Mouse (Mus musculus) liver, embryonic 15.5 days (tissue): ENCODE data around the gene Sec11a. TPM values are rescaled to one million over a fixed set of nuclear protein-coding genes. Genes with fewer than 3 reads are reported as not detected.
"Not testable (repeated sequence)": the region's sequence is repeated elsewhere in the genome, so short reads cannot be mapped to it uniquely, and the experiment has no call there.

Experiments used
- ATAC-seq: fragments of 200-750 bp; cut with Nextera tagmentation; 2 replicates; pipeline ENCODE4 v1.8.0; 2017; ENCODE audit warnings: moderate number of reproducible peaks, mild to moderate bottlenecking, moderate library complexity; ENCODE audit not compliant: insufficient read depth
- H3K27ac ChIP-seq: fragments of 300-500 bp; sonication (generic); replicated peaks from 2 replicates; pipeline ENCODE4 v1.5.1; 2015; ENCODE audit warnings: mild to moderate bottlenecking, inconsistent platforms
- H3K27me3 ChIP-seq: fragments of 300-500 bp; sonication (generic); 2 replicates; pipeline ENCODE4 v1.6.1; 2015; ENCODE audit warnings: mild to moderate bottlenecking, inconsistent platforms
- H3K36me3 ChIP-seq: fragments of 300-500 bp; sonication (generic); replicated peaks from 2 replicates; pipeline ENCODE4 v1.6.1; 2015; ENCODE audit warnings: moderate library complexity, mild to moderate bottlenecking, inconsistent platforms
- H3K4me1 ChIP-seq: fragments of 300-500 bp; sonication (generic); replicated peaks from 2 replicates; pipeline ENCODE4 v1.6.1; 2015; ENCODE audit warnings: inconsistent platforms
- H3K4me2 ChIP-seq: fragments of 300-500 bp; sonication (generic); 2 replicates; pipeline ENCODE4 v1.6.1; 2015; ENCODE audit warnings: moderate library complexity, mild to moderate bottlenecking, inconsistent platforms
- H3K4me3 ChIP-seq: fragments of 300-500 bp; sonication (generic); replicated peaks from 2 replicates; pipeline ENCODE4 v1.5.1; 2015; ENCODE audit warnings: mild to moderate bottlenecking, inconsistent platforms
- H3K9ac ChIP-seq: fragments of 300-500 bp; sonication (generic); 2 replicates; pipeline ENCODE4 v1.6.1; 2015; ENCODE audit warnings: moderate library complexity, mild to moderate bottlenecking, inconsistent platforms
- H3K9me3 ChIP-seq: fragments of 300-500 bp; sonication (generic); replicated peaks from 2 replicates; pipeline ENCODE4 v1.6.1; 2016; ENCODE audit warnings: inconsistent platforms
- WGBS: fragments of 180-500 bp; shearing (Covaris S2); methylation state at CpG from one replicate; pipeline ENCODE4 v1.1.7; 2015; ENCODE audit warnings: mixed read lengths; ENCODE audit not compliant: insufficient replicate concordance; 5-methylcytosine and 5-hydroxymethylcytosine counted together
- polyA plus RNA-seq: library from polyadenylated mRNA; unstranded; fragments of >200 nt; fragmentation: Nextera tagmentation; extraction: Ambion mirVana; gene quantifications from 2 replicates; pipeline ENCODE4 v1.2.1, GENCODE M21; 2015

The Sec11a gene
- polyA plus RNA-seq, 1 experiment from 2014 or later = 96.7 TPM

DNA sequence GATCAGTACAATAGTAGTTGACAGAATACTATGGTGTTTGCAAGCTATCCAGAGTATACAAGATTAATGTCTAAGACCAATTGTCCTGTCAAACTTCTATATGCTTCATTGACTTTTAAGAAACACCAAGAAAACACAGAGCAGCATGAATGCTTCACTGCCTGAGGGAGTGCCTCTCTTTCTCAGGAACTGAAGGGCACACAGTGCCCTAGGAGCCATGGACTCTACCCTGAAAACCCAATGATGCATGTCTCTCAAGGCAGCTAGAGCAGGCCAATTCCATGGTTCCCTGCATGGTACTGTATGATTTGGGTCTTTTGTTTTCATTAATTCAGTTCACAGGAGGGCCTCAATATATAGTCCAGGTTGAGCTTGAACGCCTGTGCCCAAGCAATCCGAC lies 6.7 kb upstream of the Sec11a start:
- Histone ChIP-seq H3K36me3 (no peaks in the 10 kb centered on the region), H3K4me1 (peaks cover 9% of the 10 kb centered on the region), H3K4me3 (no peak overlapping the region), H3K4me2 (no peak overlapping the region), H3K9me3 (no peaks in the 10 kb centered on the region), H3K27me3 (peaks cover 10% of the 10 kb centered on the region), H3K27ac (no peak overlapping the region), H3K9ac (no peak overlapping the region)
- ATAC-seq = no peak
- WGBS = 68% methylated on average over 2 of the region's 2 CpGs

- Histone ChIP-seq H3K36me3 (no peaks in the 10 kb centered on the region), H3K4me1 (peaks cover 10% of the 10 kb centered on the region), H3K4me2 (no peak overlapping the region), H3K4me3 (no peak overlapping the region), H3K27me3 (peaks cover 4% of the 10 kb centered on the region), H3K27ac (no peak overlapping the region), H3K9me3 (no peaks in the 10 kb centered on the region), H3K9ac (no peak overlapping the region)
- WGBS = 43% methylated on average over 3 of the region's 3 CpGs
- no peak for ATAC-seq
These were observed 4.6 kb upstream of the Sec11a start for GRCm38 (mm10) chr7:80952140-80952539.

GRCm38 (mm10) chr7:80951461-80951860 lies 3.9 kb upstream of the Sec11a start:
- H3K4me3 ChIP-seq = no peak overlapping the region
- WGBS = 66% methylated on average over 4 of the region's 4 CpGs
- H3K9me3 ChIP-seq = no peaks in the 10 kb centered on the region
- H3K36me3 ChIP-seq = no peaks in the 10 kb centered on the region
- no peak overlapping the region for H3K27ac ChIP-seq
- ATAC-seq = no peak
- H3K27me3 ChIP-seq = peaks cover 4% of the 10 kb centered on the region
- H3K9ac ChIP-seq = no peak overlapping the region
- peaks cover 15% of the 10 kb centered on the region for H3K4me1 ChIP-seq
- H3K4me2 ChIP-seq = no peak overlapping the region

DNA sequence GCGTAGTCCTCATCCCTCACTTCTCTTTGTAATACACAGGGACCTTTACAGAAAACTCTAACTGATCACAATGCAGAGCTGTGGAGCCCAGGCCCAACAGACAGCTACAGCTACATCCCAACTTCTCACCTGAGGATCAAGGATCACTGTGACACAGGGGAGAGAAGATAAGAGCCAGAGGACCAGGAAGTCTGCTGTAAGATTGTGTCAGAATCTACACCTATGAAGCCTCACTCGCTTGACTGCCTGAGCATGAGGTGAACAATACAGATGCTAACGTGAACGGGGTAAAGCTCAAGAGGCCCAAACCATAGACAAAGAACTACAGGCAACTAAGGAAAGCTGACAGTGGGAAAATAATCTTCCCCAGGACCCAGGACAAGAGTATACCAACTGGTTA lies 7.8 kb downstream of the Sec11a start:
- no peak for ATAC-seq
- peaks cover 21% of the 10 kb centered on the region for H3K36me3 ChIP-seq
- H3K27ac ChIP-seq = no peak overlapping the region
- no peaks in the 10 kb centered on the region for H3K9me3 ChIP-seq
- 83% methylated on average over 4 of the region's 4 CpGs for WGBS
- peaks cover 20% of the 10 kb centered on the region for H3K4me1 ChIP-seq
- no peak overlapping the region for H3K9ac ChIP-seq
- no peak overlapping the region for H3K4me2 ChIP-seq
- no peaks in the 10 kb centered on the region for H3K27me3 ChIP-seq
- H3K4me3 ChIP-seq = no peak overlapping the region

DNA sequence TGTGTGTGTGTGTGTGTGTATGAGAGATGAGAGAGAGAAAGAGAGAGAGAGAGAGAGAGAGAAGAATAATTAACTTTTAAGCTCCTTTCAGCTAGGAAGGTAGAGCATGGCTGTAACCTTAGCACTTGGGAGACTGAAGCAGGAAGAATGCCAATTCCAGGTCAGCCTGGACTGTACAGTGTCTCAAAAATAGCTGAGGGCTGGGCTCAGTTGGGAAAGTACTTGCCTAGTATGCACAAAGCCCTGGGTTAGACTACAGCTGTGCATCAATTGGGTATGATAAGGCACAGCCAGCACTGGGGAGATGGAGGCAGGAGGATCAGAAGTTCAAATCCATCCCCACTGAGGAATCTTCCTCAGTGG lies 10.3 kb downstream of the Sec11a start:
- Histone ChIP-seq H3K4me1 (peaks cover 18% of the 10 kb centered on the region), H3K36me3 (peaks cover 36% of the 10 kb centered on the region)
- H3K4me2 ChIP-seq, H3K9me3 ChIP-seq, H3K27ac ChIP-seq, H3K4me3 ChIP-seq, H3K9ac ChIP-seq, ATAC-seq, H3K27me3 ChIP-seq: not testable (repeated sequence)

- not testable (repeated sequence) for H3K9me3 ChIP-seq, H3K27me3 ChIP-seq, ATAC-seq, H3K4me3 ChIP-seq, H3K27ac ChIP-seq, H3K9ac ChIP-seq, H3K4me2 ChIP-seq
- H3K36me3 ChIP-seq = peaks cover 40% of the 10 kb centered on the region
- WGBS = 23% methylated on average over 7 of the region's 7 CpGs
- H3K4me1 ChIP-seq = peaks cover 18% of the 10 kb centered on the region
These were observed 10.8 kb downstream of the Sec11a start for GRCm38 (mm10) chr7:80936617-80937303.

DNA sequence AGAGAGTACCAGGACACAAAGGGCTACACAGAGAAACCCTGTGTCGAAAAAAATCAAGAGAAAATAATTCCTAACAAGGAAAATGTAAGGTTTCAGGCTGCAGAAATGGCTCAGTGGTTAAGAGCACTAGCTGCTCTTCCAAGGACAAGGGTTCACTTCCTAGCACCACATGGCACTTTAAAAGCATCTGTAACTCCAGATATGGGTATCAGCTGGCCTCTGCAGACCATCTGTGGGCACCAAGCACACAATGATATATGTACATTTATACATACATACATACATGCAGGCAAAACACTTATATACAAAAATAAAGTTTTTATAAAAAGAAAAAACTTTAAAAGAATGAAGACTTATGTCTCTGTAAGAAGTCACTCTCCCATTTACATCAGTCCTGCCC lies 11.7 kb downstream of the Sec11a start:
- no peak overlapping the region for H3K4me2 ChIP-seq
- peaks cover 18% of the 10 kb centered on the region for H3K4me1 ChIP-seq
- H3K9me3 ChIP-seq = no peaks in the 10 kb centered on the region
- WGBS = 81% methylated on average over 1 of the region's 1 CpGs
- H3K27me3 ChIP-seq = no peaks in the 10 kb centered on the region
- ATAC-seq = no peak
- no peak overlapping the region for H3K27ac ChIP-seq
- H3K36me3 ChIP-seq = peaks cover 43% of the 10 kb centered on the region
- no peak overlapping the region for H3K4me3 ChIP-seq
- no peak overlapping the region for H3K9ac ChIP-seq

- H3K9ac ChIP-seq = no peak overlapping the region
- no peaks in the 10 kb centered on the region for H3K9me3 ChIP-seq
- ATAC-seq = no peak
- peaks cover 10% of the 10 kb centered on the region for H3K4me1 ChIP-seq
- no peak overlapping the region for H3K27ac ChIP-seq
- H3K27me3 ChIP-seq = no peaks in the 10 kb centered on the region
- H3K4me3 ChIP-seq = no peak overlapping the region
- H3K4me2 ChIP-seq = no peak overlapping the region
- peaks cover 41% of the 10 kb centered on the region for H3K36me3 ChIP-seq
- WGBS = 64% methylated on average over 1 of the region's 1 CpGs
These were observed 14.8 kb downstream of the Sec11a start for GRCm38 (mm10) chr7:80932777-80933176.

DNA sequence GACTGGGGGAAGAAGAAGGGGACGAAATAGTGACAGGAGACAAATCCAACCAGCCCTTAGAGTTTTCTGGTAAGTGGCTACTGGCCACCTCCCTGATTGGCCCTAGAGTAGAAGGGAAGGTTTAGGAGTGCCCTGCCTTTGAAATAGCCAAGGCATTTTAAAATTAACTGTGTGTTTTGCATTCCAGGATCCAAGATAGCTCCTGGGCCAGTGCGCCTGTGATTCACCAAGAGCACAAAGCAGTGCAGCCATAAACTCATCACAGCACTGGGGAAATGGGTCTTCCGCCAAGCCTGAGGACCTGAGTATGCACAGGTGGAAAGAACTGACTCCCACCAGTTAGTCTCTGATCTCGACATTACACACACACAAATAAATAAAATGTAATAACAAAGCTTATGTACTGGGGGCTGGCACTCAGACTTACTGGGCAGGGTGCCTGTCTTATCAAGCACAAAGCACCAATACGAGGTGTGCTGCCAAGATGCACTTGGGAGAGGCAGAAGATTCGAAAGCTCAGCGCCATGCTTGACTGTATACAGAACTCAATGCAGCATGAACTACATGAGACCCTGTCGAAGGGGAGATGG lies 15.9 kb downstream of the Sec11a start:
- H3K9me3 ChIP-seq = no peaks in the 10 kb centered on the region
- WGBS = 72% methylated on average over 8 of the region's 8 CpGs
- peaks cover 9% of the 10 kb centered on the region for H3K4me1 ChIP-seq
- no peaks in the 10 kb centered on the region for H3K27me3 ChIP-seq
- no peak overlapping the region for H3K4me2 ChIP-seq
- H3K4me3 ChIP-seq = no peak overlapping the region
- peaks cover 48% of the 10 kb centered on the region for H3K36me3 ChIP-seq
- H3K27ac ChIP-seq = no peak overlapping the region
- no peak for ATAC-seq
- H3K9ac ChIP-seq = no peak overlapping the region

DNA sequence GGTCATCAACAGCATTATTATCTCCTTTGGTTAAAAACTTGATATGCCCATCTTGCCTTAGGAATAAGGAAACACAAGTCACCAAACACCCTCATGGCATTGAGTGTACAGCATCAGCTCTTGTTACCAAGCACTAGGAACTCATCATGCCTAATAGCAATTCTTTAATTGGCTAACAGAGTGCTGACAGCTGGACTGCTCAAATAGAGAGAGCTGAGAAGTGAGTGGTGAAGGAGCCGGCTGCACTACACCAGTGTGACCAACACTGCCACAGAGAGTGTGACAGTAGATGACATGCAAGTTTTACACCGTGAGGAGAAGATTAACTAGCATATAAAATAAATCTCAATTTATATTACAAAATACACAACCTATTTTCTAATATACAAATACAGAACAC lies 24.4 kb downstream of the Sec11a start:
- no peak overlapping the region for H3K4me2 ChIP-seq
- H3K9me3 ChIP-seq = no peaks in the 10 kb centered on the region
- H3K4me3 ChIP-seq = no peak overlapping the region
- no peak for ATAC-seq
- no peak overlapping the region for H3K27ac ChIP-seq
- H3K4me1 ChIP-seq = peaks cover 16% of the 10 kb centered on the region
- peaks cover 63% of the 10 kb centered on the region for H3K36me3 ChIP-seq
- H3K9ac ChIP-seq = no peak overlapping the region
- WGBS = 82% methylated on average over 2 of the region's 2 CpGs
- H3K27me3 ChIP-seq = no peaks in the 10 kb centered on the region

GRCm38 (mm10) chr7:80919647-80920008 lies 28.0 kb downstream of the Sec11a start:
- no peaks in the 10 kb centered on the region for H3K9me3 ChIP-seq
- no peaks in the 10 kb centered on the region for H3K27me3 ChIP-seq
- 0 out of 2 replicates have a peak overlapping the region, but pooled peaks have one; percentile 1 for H3K4me2 ChIP-seq
- H3K9ac ChIP-seq = no peak overlapping the region
- 61% methylated on average over 5 of the region's 5 CpGs for WGBS
- no peak overlapping the region for H3K4me3 ChIP-seq
- no peak overlapping the region for H3K27ac ChIP-seq
- H3K36me3 ChIP-seq = peaks cover 66% of the 10 kb centered on the region
- H3K4me1 ChIP-seq = peaks cover 16% of the 10 kb centered on the region
- ATAC-seq = no peak
